Mouse (Mus musculus) cerebellum, postnatal 36 days (tissue): ENCODE data around the gene Nrxn3.

Source experiments
- DNase-seq, 2 experiments: peaks; one replicate each; pipeline ENCODE4 v3.0.0; 2021 to 2022; ENCODE audit warnings: mixed read lengths in 2 of 2

The Nrxn3 gene

GRCm38 (mm10) chr12:89198764-89199525 lies 476.3 kb downstream of the Nrxn3 start:
- DNase-seq = no peak

- no peak for DNase-seq
These were observed 488.9 kb downstream of the Nrxn3 start for GRCm38 (mm10) chr12:89211608-89212007.

GRCm38 (mm10) chr12:89239826-89240225 lies 517.1 kb downstream of the Nrxn3 start:
- no peak for DNase-seq

GRCm38 (mm10) chr12:89241554-89241953 lies 518.9 kb downstream of the Nrxn3 start:
- no peak for DNase-seq

- no peak for DNase-seq
These were observed 519.8 kb downstream of the Nrxn3 start for GRCm38 (mm10) chr12:89242476-89242875.

- DNase-seq = no peak
These were observed 532.7 kb downstream of the Nrxn3 start for GRCm38 (mm10) chr12:89255275-89255892.

GRCm38 (mm10) chr12:89258879-89259278 lies 536.2 kb downstream of the Nrxn3 start:
- no peak for DNase-seq

GRCm38 (mm10) chr12:89260076-89260475 lies 537.4 kb downstream of the Nrxn3 start:
- no peak for DNase-seq

GRCm38 (mm10) chr12:89262261-89262660 lies 539.6 kb downstream of the Nrxn3 start:
- no peak for DNase-seq

- no peak for DNase-seq
These were observed 560.0 kb downstream of the Nrxn3 start for GRCm38 (mm10) chr12:89282362-89283343.

GRCm38 (mm10) chr12:89284412-89284811 lies 561.7 kb downstream of the Nrxn3 start:
- no peak for DNase-seq

GRCm38 (mm10) chr12:89287037-89287436 lies 564.4 kb downstream of the Nrxn3 start:
- no peak for DNase-seq

GRCm38 (mm10) chr12:89289589-89290274 lies 567.1 kb downstream of the Nrxn3 start:
- DNase-seq = no peak

GRCm38 (mm10) chr12:89290736-89291574 lies 568.3 kb downstream of the Nrxn3 start:
- DNase-seq = no peak

- peak; percentile 57 to 66 for DNase-seq
These were observed 579.3 kb downstream of the Nrxn3 start for GRCm38 (mm10) chr12:89302011-89302410.

GRCm38 (mm10) chr12:89310200-89310599 lies 587.5 kb downstream of the Nrxn3 start:
- DNase-seq = no peak

GRCm38 (mm10) chr12:89312586-89312985 lies 589.9 kb downstream of the Nrxn3 start:
- peak; percentile 5 to 9 for DNase-seq

- DNase-seq = no peak
These were observed 603.3 kb downstream of the Nrxn3 start for GRCm38 (mm10) chr12:89325864-89326560.

- DNase-seq = no peak
These were observed 609.0 kb downstream of the Nrxn3 start for GRCm38 (mm10) chr12:89331474-89332263.

GRCm38 (mm10) chr12:89333486-89333885 lies 610.8 kb downstream of the Nrxn3 start:
- no peak for DNase-seq
